Mouse (Mus musculus): ENCODE measurements around the gene 4930505A04Rik. TPM values are rescaled to one million over a fixed set of nuclear protein-coding genes. Genes with fewer than 3 reads are reported as not detected.

4930505A04Rik gene
- total RNA-seq, 2 experiments from 2014 or later = not detected

Other genes starting within 250 kb of the 4930505A04Rik start
- gene Sptbn1, start 203.7 kb downstream of the 4930505A04Rik start, total RNA-seq (2014; fragmentation: Nextera tagmentation) = 12.0 and 12.6 TPM in 2 replicates
- gene Sptbn1, start 203.7 kb downstream of the 4930505A04Rik start, total RNA-seq (2017) = 12.8 and 23.8 TPM in 2 replicates
- 1.0 and 4.4 TPM in 2 replicates for gene Acyp2, start 177.8 kb upstream of the 4930505A04Rik start, total RNA-seq (2014; fragmentation: Nextera tagmentation)
- 4.9 and 13.2 TPM in 2 replicates for gene Acyp2, start 177.8 kb upstream of the 4930505A04Rik start, total RNA-seq (2017)